Mouse (Mus musculus) left cerebral cortex, adult 9 months (tissue): Measurements from ENCODE around the gene Col11a2.

Experiments used
- DNase-seq, 2 experiments: peaks; one replicate each; pipeline ENCODE4 v3.0.0; 2022; ENCODE audit warnings: low spot score in 2 of 2

The Col11a2 gene

DNA sequence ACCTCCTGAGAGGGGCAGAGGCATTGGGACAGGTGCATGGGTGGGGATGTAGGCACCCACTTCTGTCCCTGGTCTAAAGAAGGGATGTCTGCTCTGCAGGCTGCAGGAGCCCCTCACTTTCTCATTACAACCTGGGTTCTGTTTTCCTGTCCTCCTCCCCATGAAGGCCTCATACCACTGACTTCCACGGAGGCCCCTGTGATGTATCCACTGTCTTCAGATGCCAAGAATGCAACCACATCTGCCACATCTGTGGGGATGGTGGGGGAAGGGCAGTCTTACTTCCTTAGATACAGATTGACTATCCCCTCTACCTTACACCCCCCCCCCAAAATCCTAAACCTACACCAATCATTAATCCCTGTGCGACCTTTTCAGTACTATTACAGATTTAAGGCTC, 13.0 kb upstream of the Col11a2 start:
- DNase-seq, result no peak

DNA sequence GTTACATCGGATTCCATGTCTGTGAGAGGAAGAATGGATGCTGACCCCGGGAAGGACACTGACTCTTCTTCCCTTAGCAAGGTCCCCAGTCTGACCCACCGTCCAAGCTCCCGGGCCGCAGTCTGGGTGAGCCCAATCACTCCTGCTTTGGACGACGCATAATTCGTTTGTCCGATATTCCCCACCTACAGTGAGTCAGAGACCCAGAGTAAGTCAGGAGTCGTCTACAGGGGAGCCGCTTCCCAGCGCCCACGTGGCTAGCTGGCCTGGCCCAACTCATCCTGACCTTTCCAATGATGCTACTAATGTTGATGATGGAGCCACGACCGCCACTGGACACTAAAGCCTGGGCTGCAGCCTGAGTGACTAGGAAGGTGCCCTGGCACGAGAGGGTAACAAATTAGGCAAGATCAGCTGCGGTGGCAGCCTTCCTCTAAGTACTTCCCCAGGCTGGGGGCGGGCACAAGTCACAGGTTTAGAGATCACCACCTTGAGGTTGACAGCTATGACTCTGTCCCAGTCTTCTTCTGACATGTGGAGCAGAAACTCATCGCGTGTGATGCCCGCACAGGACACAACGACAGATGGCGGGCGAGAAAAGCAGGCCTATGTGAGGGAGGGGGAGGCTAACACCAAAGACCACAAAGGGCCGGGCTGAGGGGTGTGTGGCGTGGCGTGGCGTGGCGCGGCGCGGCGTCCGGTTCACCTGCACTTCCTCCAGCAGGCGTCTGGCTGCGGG, 12.2 kb upstream of the Col11a2 start:
- DNase-seq, result peak in 1 of 2 experiments; percentile 24

DNA sequence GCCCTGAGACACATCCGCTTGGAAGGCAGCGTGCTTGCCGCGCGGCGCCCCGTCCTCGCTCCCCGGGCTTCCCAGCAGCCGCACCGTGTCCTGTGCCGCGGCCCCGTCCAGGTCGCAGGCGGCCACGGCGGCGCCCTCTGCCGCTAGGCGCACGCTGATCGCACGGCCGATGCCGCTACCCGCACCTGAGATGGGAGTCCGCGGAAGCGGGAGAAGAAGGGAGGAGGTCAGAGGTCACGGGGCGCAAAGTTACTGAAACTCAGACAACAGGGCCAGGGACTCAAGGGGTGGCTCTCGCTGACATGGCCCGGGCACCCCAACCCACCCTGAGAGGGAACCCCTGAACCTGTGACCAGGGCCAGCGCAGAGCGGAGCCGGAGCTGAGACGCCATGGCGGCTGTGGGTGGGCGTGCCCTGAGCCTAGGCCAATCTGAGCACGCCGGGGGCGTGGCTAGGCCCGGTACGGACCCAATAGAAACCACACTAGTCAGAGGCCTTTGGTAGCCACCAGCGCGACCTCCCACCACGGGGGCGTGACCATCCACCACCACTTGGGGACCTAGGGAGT, 11.5 kb upstream of the Col11a2 start, which contains the start of gene H2-Ke6:
H2-Ke6 (minus strand) TSS at position 405 of the 568 bp plus-strand sequence.
- peak in 1 of 2 experiments; percentile 93 for DNase-seq

DNA sequence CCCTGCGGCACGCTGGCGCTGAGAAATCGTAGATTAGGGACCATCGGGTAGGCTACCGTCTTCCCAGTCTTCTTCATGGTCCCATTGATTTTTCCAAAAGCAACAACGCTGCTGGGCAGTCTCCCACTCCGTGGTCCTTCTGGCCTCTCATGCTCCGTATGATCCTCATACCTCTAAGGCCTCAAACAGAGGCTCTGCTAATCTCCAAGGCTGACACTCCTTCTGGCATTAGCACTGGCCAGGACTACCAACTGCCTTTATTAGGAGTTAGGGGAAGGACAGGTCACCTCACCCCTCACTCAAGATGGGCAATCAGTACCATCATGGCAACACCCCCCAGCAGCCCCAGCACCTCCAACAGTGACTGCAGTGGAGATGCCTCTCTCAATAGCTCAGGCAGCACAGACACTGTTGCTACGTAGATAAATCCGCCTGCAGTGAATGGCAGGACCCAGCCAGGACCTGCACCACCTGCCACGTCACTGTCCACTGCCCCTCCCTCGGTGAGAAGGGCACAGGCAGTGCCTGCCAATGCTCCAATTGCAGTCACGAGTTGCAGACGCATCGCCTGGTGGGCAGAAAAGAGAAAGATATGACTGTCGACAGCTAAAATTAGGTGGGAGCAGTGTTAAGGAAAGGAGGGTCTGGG, 10.6 kb upstream of the Col11a2 start:
- DNase-seq, result no peak

DNA sequence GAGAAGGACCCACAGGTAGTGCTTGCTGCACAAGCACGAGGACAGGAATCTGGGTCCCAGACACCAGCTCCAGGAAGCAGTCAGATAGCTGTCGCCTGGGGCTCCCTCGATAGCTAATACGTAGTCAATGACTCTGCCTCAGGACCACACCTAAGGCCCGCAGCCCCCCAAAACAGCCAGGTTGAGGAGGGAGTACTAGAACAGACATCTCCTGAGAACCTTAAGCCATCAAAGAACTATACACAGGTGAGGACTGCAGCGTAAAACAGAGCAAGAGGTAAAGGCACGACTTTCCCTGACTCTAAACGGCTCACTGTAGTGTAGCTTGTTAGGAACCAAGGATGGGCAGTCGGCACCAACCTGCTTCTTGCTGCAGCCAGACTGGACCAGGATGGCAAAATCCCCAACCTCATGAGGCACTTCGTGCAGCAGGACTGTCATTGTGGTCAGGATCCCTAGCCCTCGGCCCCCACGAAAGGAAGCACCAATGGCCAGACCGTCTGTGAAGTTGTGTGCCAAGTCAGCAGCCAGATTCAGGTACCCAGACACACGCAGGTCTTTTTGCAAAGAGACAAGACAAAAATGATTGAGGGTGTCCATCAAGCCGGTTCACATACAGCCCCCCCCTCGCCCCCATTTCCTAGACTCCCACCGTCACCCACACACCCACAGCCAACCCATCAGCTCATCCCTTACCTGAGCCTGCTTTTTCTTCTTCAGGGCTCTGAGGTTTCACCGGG, 9.9 kb upstream of the Col11a2 start:
- no peak for DNase-seq

DNA sequence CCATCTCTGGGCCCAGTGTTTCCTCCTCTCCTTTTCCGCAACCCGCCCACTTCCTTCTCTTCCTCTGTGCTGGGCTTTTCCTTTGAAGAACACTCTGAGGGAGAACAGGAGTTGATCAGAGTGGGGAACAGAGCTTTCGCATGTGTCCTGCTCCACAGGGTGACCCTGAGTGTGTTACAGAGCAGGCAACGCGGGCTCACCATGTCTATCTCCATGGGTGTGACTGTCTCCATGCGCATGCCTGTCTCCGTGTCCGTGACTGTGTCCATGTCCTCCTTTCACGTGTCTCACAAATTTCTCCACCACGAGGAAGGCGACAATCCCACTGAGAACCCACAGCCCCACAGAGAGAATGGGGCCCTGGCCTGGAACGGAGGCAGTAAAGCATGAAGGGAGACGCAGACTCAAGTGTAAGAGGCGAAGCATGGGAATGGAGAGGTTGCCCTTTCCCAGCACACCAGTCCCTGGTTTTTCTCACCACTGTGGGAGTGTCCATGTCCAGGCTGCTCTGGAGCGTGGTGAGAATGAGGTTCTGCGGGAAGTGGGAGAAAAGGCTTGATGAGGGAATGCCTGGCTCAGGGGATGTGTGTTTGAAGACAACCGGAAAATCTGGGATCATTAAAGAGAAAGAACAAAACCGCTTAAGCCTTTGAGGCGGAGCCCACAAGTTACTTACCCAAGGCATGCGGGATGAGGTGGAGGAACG, 9.2 kb upstream of the Col11a2 start:
- no peak for DNase-seq

DNA sequence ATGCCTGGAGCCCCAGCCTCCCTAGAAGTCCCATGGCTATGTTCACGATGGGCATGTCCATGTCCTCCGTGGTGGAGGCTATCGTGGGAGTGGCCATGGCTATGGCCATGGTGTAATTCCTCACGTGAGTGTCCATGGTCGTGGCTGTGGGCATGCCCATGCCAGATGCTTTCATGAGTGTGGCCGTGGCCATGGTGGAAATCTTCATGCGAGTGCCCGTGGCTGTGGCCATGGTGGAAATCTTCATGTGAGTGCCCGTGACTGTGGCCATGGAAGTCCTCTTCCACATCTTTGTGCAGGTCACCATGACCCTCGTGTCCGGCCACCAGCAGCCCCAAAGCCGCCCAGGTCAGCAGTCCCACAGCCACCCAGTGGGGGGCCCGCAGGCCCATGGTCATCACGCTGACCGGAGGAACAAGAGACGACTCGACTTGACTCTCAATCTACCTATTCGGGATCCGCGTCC, 8.3 kb upstream of the Col11a2 start:
- DNase-seq, result peak in 1 of 2 experiments; percentile 9

DNA sequence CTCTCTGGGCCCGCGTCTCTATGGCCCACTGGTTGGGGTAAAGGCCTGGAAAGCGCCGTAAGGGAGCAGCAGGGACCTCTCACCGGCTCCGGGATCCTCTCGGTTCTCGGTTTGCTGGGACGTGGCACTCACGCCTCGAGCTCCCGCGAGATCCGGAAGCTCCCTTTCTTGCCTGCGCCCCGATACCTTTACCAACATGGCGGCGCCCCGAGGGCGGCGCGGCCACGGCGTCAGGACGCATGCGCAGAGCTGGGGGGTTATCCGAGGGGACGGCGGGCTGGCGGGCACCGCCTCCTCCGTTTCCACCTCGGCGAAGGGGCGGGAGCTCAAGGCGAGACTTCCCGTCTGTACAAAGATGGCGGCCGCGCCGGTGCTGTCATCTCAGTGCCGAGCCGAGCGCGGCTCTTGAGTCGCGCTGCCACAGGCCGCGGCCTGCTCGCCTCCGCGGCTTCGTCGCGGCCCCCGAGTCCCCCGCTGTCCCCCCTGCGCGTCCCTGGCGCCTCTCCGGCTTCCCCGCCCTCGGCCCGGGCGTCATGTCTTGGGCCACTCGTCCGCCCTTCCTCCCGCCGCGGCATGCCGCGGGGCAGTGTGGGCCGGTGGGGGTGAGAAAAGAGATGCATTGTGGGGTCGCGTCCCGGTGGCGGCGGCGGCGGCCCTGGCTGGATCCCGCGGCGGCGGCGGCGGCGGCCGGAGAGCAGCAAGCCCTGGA, 7.6 kb upstream of the Col11a2 start, which contains the start of the genes Slc39a7 and Rxrb:
Slc39a7 (minus strand) TSS at position 218 of the 709 bp plus-strand sequence.
Rxrb (plus strand) TSS at position 348 of the 709 bp plus-strand sequence.
- DNase-seq, result peak; percentile 95 to 98

DNA sequence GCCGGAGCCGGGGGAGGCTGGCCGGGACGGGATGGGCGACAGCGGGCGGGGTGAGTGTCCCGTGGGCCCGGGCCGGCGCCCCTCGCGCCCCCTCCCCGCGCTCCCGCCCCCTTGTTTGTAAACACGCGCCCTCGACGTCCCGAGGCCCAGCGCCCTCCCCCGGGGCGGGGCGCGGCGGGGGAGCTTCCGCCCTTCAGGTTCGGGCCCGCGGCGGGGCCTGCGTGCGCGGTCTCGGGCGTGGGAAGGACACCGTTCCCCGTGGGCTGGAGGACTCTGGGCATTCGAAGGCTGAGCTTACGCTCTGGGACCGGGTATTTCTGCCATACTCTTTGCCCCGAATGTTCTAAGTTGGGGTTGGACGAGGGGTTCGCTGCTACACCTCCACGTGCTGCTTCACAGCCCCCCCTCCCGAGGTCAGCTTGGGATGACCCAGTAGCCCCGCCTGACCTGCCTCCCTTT, 7.0 kb upstream of the Col11a2 start:
- DNase-seq, result peak in 1 of 2 experiments; percentile 58

DNA sequence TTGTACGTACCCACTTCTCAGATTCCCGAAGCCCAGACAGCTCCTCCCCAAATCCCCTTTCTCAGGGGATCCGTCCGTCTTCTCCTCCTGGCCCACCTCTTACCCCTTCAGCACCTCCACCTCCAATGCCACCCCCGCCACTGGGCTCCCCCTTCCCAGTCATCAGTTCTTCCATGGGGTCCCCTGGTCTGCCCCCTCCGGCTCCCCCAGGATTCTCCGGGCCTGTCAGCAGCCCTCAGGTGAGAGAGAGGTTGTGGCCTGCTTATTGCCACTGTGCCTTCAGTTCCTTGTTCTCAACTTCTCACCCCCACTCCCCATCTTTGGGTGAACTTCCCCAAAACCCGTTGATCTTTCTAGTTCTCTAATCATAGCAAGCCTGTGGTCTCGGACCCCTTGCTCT, 6.4 kb upstream of the Col11a2 start:
- DNase-seq, result peak in 1 of 2 experiments; percentile 21

DNA sequence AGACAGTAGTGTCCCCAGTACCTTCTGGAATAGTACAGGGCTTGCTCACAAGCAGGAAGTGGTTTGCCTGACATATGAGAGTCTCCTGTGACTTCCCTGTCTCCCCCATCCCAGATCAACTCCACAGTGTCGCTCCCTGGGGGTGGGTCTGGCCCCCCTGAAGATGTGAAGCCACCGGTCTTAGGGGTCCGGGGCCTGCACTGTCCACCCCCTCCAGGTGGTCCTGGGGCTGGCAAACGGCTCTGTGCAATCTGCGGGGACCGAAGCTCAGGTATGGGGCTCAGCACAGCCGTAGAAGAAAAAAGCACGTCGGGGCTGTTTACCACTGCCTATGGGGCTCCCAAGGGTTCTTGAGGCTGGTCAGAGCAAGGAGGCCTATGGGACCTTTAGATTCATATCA, 5.8 kb upstream of the Col11a2 start:
- DNase-seq, result peak in 1 of 2 experiments; percentile 29

DNA sequence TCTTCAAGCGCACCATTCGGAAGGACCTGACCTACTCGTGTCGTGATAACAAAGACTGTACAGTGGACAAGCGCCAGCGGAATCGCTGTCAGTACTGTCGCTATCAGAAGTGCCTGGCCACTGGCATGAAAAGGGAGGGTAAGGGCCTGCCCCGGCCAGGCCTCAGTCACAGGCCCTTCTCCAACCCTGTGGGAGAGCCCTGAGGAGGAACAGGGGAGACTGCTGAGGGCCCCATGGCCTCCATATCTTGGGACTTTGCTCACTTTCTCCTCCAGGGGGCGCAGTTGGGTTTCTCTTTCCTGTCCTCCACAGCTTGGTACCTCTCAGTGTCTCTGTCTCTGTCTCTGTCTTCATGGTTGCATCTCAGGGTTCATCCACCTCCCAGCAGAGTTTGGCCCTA, 5.2 kb upstream of the Col11a2 start:
- DNase-seq, result peak in 1 of 2 experiments; percentile 76

DNA sequence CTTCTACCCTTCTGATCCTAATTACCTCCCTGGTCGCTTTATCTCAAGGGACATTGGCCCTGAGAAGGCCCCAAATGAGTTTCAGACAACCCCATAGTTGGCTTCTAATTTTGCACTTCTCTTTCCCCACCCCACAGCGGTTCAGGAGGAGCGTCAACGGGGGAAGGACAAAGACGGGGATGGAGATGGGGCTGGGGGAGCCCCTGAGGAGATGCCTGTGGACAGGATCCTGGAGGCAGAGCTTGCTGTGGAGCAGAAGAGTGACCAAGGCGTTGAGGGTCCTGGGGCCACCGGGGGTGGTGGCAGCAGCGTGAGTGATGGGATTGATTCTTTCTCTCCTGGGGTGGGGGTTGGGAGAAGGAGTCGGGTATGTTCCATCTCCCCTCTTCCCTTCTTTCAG, 3.7 kb upstream of the Col11a2 start:
- no peak for DNase-seq

DNA sequence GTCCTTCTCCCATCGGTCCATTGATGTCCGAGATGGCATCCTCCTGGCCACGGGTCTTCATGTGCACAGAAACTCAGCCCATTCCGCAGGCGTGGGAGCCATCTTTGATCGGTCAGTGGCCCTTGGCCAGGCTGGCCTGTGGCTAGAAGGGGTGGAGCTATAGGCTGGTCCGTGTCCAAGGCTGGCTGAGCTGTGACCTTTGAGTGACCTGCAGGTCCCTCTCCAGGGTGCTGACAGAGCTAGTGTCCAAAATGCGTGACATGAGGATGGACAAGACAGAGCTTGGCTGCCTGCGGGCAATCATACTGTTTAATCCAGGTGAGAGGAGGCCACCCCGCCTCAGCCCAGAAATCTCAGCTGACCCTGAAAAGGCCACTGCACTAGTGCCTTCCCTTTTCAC, 2.6 kb upstream of the Col11a2 start:
- DNase-seq, result peak in 1 of 2 experiments; percentile 24

DNA sequence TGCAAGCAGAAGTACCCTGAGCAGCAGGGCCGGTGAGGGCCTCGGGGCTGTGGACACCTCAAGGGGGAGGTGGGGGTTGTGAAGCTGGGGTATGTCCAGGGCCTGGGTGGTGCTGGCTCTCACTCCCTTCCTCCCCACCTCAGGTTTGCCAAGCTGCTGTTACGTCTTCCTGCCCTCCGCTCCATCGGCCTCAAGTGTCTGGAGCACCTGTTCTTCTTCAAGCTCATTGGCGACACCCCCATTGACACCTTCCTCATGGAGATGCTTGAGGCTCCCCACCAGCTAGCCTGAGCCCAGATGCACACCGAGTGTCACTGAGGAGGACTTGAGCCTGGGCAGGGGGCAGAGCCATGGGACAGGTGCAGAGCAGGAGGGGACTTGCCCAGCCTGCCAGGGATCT, 2.0 kb upstream of the Col11a2 start:
- no peak for DNase-seq

DNA sequence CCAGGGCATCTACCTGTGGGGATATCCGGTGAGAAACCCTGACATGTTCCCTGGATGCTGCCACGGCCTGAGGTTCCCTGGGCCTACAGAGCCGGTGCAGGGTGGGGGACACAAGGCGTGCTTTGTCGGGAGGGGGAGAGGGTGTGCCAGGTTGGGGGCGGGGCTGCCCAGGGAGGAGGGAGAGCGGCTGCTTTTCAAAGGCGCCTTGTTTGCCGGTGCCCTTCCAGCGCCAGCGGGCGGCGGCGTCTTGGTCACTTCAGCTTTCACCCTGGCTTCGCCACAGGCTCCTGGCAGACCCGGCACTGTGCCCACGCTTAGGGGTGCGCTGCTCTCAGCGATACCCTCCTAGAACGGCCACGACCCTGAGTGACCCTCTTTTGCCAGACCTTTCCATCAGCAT, 797 bp upstream of the Col11a2 start:
- DNase-seq, result peak in 1 of 2 experiments; percentile 63

DNA sequence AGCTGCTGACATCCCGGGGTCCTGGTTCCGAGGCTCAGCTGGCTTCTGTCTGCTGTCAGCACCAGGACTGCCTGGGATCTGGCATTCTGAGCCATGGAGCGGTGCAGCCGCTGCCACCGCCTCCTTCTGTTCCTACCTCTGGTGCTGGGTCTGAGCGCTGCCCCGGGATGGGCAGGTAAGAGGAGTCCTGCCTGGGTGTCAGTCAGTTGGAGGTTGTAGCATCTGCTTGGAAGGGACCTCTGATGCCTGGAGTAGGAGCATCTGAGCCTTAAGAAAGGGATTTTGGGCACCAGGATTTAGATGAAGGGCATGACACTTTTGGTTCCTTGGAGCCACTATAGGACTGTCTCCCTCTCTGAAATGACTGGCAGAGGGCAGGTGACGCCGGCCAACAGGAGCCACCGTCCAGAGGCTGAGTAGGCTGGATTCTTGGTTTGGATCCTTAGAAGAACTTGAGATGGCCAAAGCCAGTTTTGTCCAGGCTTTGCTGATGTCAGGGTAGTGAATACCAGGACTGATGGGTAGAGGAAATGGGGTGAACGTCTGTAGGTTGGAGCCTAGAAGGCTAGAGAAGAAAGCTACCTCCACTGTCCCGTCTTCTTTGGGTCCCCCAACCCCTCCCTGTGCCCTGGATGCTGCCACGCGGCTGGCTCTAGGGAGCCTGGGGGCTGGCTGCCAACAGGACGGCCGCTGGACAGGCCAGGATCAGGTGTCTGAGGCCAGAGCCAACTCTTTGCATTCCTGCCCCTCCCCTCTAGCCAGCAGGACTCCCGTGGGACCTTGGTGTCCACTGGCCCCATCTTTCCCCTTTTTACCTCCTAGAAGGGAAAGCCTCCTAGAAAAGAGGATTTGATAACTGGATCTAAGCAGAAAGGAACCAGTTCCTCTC, 569 bp downstream of the Col11a2 start:
- peak in 1 of 2 experiments; percentile 31 for DNase-seq

DNA sequence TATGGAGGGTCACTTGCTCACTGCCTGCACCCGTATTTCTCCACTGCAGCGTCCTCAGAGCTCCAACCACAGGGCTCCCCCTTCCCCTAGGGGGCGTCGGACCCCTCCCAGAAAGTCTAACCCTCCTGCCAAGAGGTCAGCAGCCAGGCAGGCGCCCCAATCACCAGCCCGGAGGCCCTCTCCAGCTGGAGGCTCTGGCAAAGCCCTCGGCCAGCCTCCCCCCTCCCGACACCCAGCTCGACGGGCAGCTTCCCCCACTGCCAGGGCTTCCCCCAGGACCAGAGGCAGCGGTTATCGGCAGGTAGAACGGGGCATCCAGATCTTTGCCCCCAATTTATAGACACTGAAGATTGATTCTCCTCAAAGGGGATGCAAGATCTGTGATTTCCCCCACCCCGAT, 6.7 kb downstream of the Col11a2 start:
- DNase-seq, result no peak

DNA sequence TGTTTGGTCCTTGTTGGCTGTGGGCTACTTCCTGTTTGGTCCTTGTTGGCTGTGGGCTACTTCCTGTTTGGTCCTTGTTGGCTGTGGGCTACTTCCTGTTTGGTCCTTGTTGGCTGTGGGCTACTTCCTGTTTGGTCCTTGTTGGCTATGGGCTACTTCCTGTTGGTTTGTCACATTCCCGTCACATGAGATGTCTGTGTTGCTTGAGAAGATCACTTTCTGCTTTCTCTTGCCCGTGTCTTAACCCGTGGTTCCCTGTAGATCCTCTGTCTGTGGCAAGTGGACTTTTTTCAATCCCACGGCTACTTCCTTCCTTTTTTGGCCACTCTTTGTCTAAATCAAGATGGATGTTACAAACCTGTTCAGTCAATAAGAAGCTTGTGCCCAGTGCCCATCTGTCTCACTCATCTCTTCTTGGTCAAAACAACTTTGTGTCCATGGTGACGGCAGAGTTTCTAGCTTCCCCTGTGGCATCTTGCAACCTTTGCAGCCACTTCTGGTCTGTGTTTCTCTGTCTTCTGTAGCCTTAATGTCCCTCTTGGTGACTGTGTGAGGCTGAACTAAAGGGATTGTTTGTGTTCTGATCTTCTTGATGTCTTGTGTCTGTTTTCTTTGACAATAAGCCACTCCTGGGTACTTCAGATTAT, 8.3 kb downstream of the Col11a2 start:
- no peak for DNase-seq
